ENCODE assay signal across 24 mouse cellular contexts in genomic region chr4:101760490-101760889, GRCm38 (mm10). TPM values are rescaled to one million over a fixed set of nuclear protein-coding genes. Genes with fewer than 3 reads are reported as not detected.
DNase-seq lines count a peak whose midpoint lies in the region; ATAC-seq and TF ChIP-seq lines count a peak whose summit lies in the region.
"Had no signal": no experiment of that assay in that cellular context is flagged by ENCODE, and none has a peak within 500 bp of the region (broad histone marks: within the 10 kb centered on the region; RNA-seq: fewer than 3 reads in every experiment).

No protein-coding gene starts in this region.

- H3K4me3 ChIP-seq in kidney, embryonic 15.5 days (replicated peaks): no peak overlapping the region
- no peak overlapping the region for H3K4me3 ChIP-seq in kidney, postnatal 0 days (replicated peaks; ENCODE audit: low read depth, low read length)
- H3K4me3 ChIP-seq in kidney, adult 2 months (ENCODE audit: insufficient read depth, low read depth, low read length): no peak overlapping the region
- H3K4me3 ChIP-seq: embryonic facial prominence, embryonic 10.5 days; embryonic facial prominence, embryonic 12.5 days; forebrain, embryonic 13.5 days; forebrain, embryonic 15.5 days had no signal

- no peak for TF ChIP-seq POLR2A in kidney, adult 2 months (IDR thresholded peaks at IDR 0.05; ENCODE audit: low read depth, low read length)

- no peak overlapping the region for H3K9ac ChIP-seq in kidney, embryonic 15.5 days
- H3K9ac ChIP-seq in kidney, postnatal 0 days (ENCODE audit: low read depth, low read length): no peak overlapping the region
- H3K9ac ChIP-seq: embryonic facial prominence, embryonic 12.5 days; forebrain, embryonic 13.5 days; forebrain, embryonic 15.5 days; forebrain, postnatal 0 days had no signal

- no peaks in the 10 kb centered on the region for H3K4me1 ChIP-seq in kidney, embryonic 15.5 days
- H3K4me1 ChIP-seq in kidney, postnatal 0 days (replicated peaks; ENCODE audit: insufficient read depth, low read length): no peaks in the 10 kb centered on the region
- no peaks in the 10 kb centered on the region for H3K4me1 ChIP-seq in kidney, adult 2 months (ENCODE audit: control insufficient read depth, insufficient read depth, low read length)
- H3K4me1 ChIP-seq: embryonic facial prominence, embryonic 10.5 days; embryonic facial prominence, embryonic 12.5 days; forebrain, embryonic 13.5 days; forebrain, embryonic 15.5 days had no signal

- no peaks in the 10 kb centered on the region for H3K9me3 ChIP-seq in kidney, embryonic 15.5 days (replicated peaks)
- no peaks in the 10 kb centered on the region for H3K9me3 ChIP-seq in kidney, postnatal 0 days (replicated peaks; ENCODE audit: low read length)
- H3K9me3 ChIP-seq: embryonic facial prominence, embryonic 10.5 days; embryonic facial prominence, embryonic 12.5 days; forebrain, embryonic 13.5 days; forebrain, embryonic 15.5 days; G1E had no signal

- H3K27ac ChIP-seq in kidney, embryonic 15.5 days: no peak overlapping the region
- H3K27ac ChIP-seq in kidney, postnatal 0 days: no peak overlapping the region
- no peak overlapping the region for H3K27ac ChIP-seq in kidney, adult 2 months (ENCODE audit: insufficient read depth, low read depth, low read length)
- H3K27ac ChIP-seq: embryonic facial prominence, embryonic 10.5 days; embryonic facial prominence, embryonic 12.5 days; forebrain, embryonic 13.5 days; forebrain, embryonic 15.5 days had no signal

- no peaks in the 10 kb centered on the region for H3K27me3 ChIP-seq in kidney, embryonic 15.5 days
- no peaks in the 10 kb centered on the region for H3K27me3 ChIP-seq in kidney, postnatal 0 days (ENCODE audit: insufficient read depth, low read length)
- H3K27me3 ChIP-seq in kidney, adult 2 months (replicated peaks; ENCODE audit: control insufficient read depth, insufficient read depth, low read length): no peaks in the 10 kb centered on the region; the same call in 1 of the 2 replicates
- H3K27me3 ChIP-seq: embryonic facial prominence, embryonic 12.5 days; forebrain, embryonic 13.5 days; forebrain, embryonic 15.5 days; Patski had no signal

- TF ChIP-seq CTCF in kidney, postnatal 0 days (IDR thresholded peaks at IDR 0.05; ENCODE audit: low read depth): no peak
- TF ChIP-seq CTCF in kidney, adult 2 months (conservative IDR thresholded peaks at IDR 0.05; ENCODE audit: insufficient read depth, insufficient read length, low read depth, low read length): no peak

- H3K4me2 ChIP-seq in kidney, embryonic 15.5 days: no peak overlapping the region
- H3K4me2 ChIP-seq in kidney, postnatal 0 days (ENCODE audit: low read length): no peak overlapping the region
- H3K4me2 ChIP-seq: embryonic facial prominence, embryonic 12.5 days; forebrain, embryonic 13.5 days; forebrain, embryonic 15.5 days had no signal

- WGBS in kidney, embryonic 15.5 days: 56% methylated on average over 5 of the region's 5 CpGs
- WGBS in kidney, postnatal 0 days: 38% methylated on average over 5 of the region's 5 CpGs
- WGBS in kidney, adult 2 months: 44% methylated on average over 5 of the region's 5 CpGs

- no peak for DNase-seq in kidney, adult 8-10 months
- peak; percentile 4 for DNase-seq in kidney, postnatal 0 days (ENCODE audit: low spot score)
- no peak for DNase-seq in kidney, adult 2 months
- DNase-seq in brain, adult 2 months (ENCODE audit: low read depth, low spot score): peak; percentile 5
- no peak for DNase-seq in adrenal gland, adult (ENCODE audit: inconsistent age in 2 of 2, low spot score in 1 of 2)
- no peak for DNase-seq in cerebellum, postnatal 4 days (ENCODE audit: low spot score in 2 of 2)
- DNase-seq: adrenal gland, adult 2 months; adrenal gland, postnatal 10 days; adrenal gland, postnatal 25 days; cerebellum, adult 11 months; cerebellum, adult 18-20 months; cerebellum, adult 8-10 months; cerebellum, adult 9-11 months; cerebellum, postnatal 14 days; cerebellum, postnatal 36 days; forebrain, postnatal 0 days had no signal

- no peaks in the 10 kb centered on the region for H3K36me3 ChIP-seq in kidney, embryonic 15.5 days
- H3K36me3 ChIP-seq in kidney, postnatal 0 days (ENCODE audit: insufficient read depth, low read length): no peaks in the 10 kb centered on the region
- H3K36me3 ChIP-seq in kidney, adult 2 months (ENCODE audit: control insufficient read depth, insufficient read depth, low read length): no peaks in the 10 kb centered on the region
- H3K36me3 ChIP-seq: embryonic facial prominence, embryonic 10.5 days; embryonic facial prominence, embryonic 12.5 days; forebrain, embryonic 15.5 days; G1E had no signal

- ATAC-seq in kidney, embryonic 15.5 days (replicated peaks; ENCODE audit: low FRiP score): 0 out of 2 replicates have a peak, but pooled peaks have one; percentile 36
- ATAC-seq in kidney, postnatal 0 days (replicated peaks; ENCODE audit: low FRiP score, low read depth): peak; percentile 59; the same call in 1 of the 2 replicates
- ATAC-seq: activated CD4-positive, CD25-positive, alpha-beta regulatory T cell, adult 4 months; forebrain, embryonic 13.5 days; forebrain, embryonic 15.5 days; forebrain, postnatal 0 days; Patski had no signal

RNA-seq across cellular contexts. Expression of gene Lepr, which starts 43.3 kb away (rescaled TPM):
- polyA plus RNA-seq in kidney, embryonic 15.5 days (2015; fragmentation: Nextera tagmentation; extraction: Ambion mirVana): 3.9 and 4.5 TPM in 2 replicates
- polyA plus RNA-seq in kidney, postnatal 0 days (2015; fragmentation: Nextera tagmentation; extraction: Ambion mirVana): 7.2 and 7.6 TPM in 2 replicates
- 3.5 and 5.3 TPM in 2 replicates for polyA plus RNA-seq in kidney, adult 2 months (2012; rRNA removed)
- polyA plus RNA-seq: G1E had no signal

Comparison
In these comparisons a context has a peak if more than half of its experiments do, and no peak if none do; other contexts are left out.
1. DNase-seq: peak in kidney, postnatal 0 days (single experiment) and brain, adult 2 months (single experiment); none in kidney, adult 8-10 months (0 of 2), kidney, adult 2 months (single experiment), adrenal gland, adult (0 of 2) and cerebellum, postnatal 4 days (0 of 2).